Mouse (Mus musculus): ENCODE results near the gene Pip4k2b. TPM values are rescaled to one million over a fixed set of nuclear protein-coding genes. Genes with fewer than 3 reads are reported as not detected.

The Pip4k2b gene
- total and polyA plus RNA-seq, 2 experiments from 2014 or later = 4.6 to 146 TPM

- Histone ChIP-seq H3K4me3 (ENCODE audit: low read depth, low read length) (peak overlapping the region; percentile 25), H3K9me3 (ENCODE audit: low read length) (no peaks in the 10 kb centered on the region), H3K4me2 (ENCODE audit: low read depth) (peak overlapping the region; percentile 71), H3K9ac (peak overlapping the region; percentile 35), H3K27me3 (ENCODE audit: insufficient read depth, low read length) (no peaks in the 10 kb centered on the region), H3K36me3 (ENCODE audit: insufficient read depth) (peaks cover 24% of the 10 kb centered on the region), H3K27ac (ENCODE audit: low read depth, low read length) (peak overlapping the region; percentile 75), H3K4me1 (ENCODE audit: insufficient read depth) (peaks cover 27% of the 10 kb centered on the region)
- ATAC-seq = no peak
- no peak for TF ChIP-seq CTCF (IDR thresholded peaks at IDR 0.05; ENCODE audit: low read depth)
- peak; percentile 58 for DNase-seq
- WGBS = 15% methylated on average over 8 of the region's 9 CpGs
These were observed 48.6 kb downstream of the Pip4k2b start for GRCm38 (mm10) chr11:97695712-97696401.

- whole genome bisulfite sequencing = 13% methylated on average over 17 of the region's 17 CpGs
- TF ChIP-seq CTCF (IDR thresholded peaks at IDR 0.05; ENCODE audit: low read depth) = peak; percentile 9; the same call in 1 of the 2 replicates
- no peaks in the 10 kb centered on the region for H3K27me3 ChIP-seq (ENCODE audit: insufficient read depth, low read length)
- H3K9ac ChIP-seq = peak overlapping the region; percentile 35
- peak overlapping the region; percentile 75 for H3K27ac ChIP-seq (ENCODE audit: low read depth, low read length)
- H3K4me1 ChIP-seq (ENCODE audit: insufficient read depth) = peaks cover 27% of the 10 kb centered on the region
- peak; percentile 83 for DNase-seq
- ATAC-seq = 0 out of 2 replicates have a peak, but pooled peaks have one; percentile 5
- H3K4me3 ChIP-seq (ENCODE audit: low read depth, low read length) = peak overlapping the region; percentile 25
- peak overlapping the region; percentile 71 for H3K4me2 ChIP-seq (ENCODE audit: low read depth)
- no peaks in the 10 kb centered on the region for H3K9me3 ChIP-seq (ENCODE audit: low read length)
- peaks cover 31% of the 10 kb centered on the region for H3K36me3 ChIP-seq (ENCODE audit: insufficient read depth)
These were observed 49.4 kb downstream of the Pip4k2b start for GRCm38 (mm10) chr11:97694921-97695711.

- H3K4me3 ChIP-seq (ENCODE audit: low read depth, low read length) = no peak overlapping the region
- 46% methylated on average over 4 of the region's 4 CpGs for WGBS
- ATAC-seq = no peak
These were observed 50.1 kb downstream of the Pip4k2b start for GRCm38 (mm10) chr11:97694435-97694834.

GRCm38 (mm10) chr11:97689861-97690260, 54.6 kb downstream of the Pip4k2b start:
- H3K27me3 ChIP-seq (ENCODE audit: insufficient read depth, low read length) = no peaks in the 10 kb centered on the region
- H3K9me3 ChIP-seq (ENCODE audit: low read length) = no peaks in the 10 kb centered on the region
- H3K27ac ChIP-seq (ENCODE audit: low read depth, low read length) = no peak overlapping the region
- ATAC-seq (0 out of 2 replicates have a peak, but pooled peaks have one; percentile 25), DNase-seq (peak; percentile 85)
- peaks cover under 1% of the 10 kb centered on the region for H3K4me1 ChIP-seq (ENCODE audit: insufficient read depth)
- H3K9ac ChIP-seq = no peak overlapping the region
- no peak overlapping the region for H3K4me3 ChIP-seq (ENCODE audit: low read depth, low read length)
- 24% methylated on average over 10 of the region's 10 CpGs for WGBS
- H3K4me2 ChIP-seq (ENCODE audit: low read depth) = no peak overlapping the region
- H3K36me3 ChIP-seq (ENCODE audit: insufficient read depth) = peaks cover 44% of the 10 kb centered on the region
- TF ChIP-seq CTCF (IDR thresholded peaks at IDR 0.05; ENCODE audit: low read depth) = peak; percentile 98

More at GRCm38 (mm10) chr11:97694435-97694834, 50.1 kb downstream of the Pip4k2b start:
- Histone ChIP-seq H3K27ac (ENCODE audit: low read depth, low read length) (peak overlapping the region; percentile 75; the same call in 1 of the 2 replicates), H3K27me3 (ENCODE audit: insufficient read depth, low read length) (no peaks in the 10 kb centered on the region), H3K9ac (peak overlapping the region; percentile 35; the same call in 1 of the 2 replicates), H3K4me2 (ENCODE audit: low read depth) (peak overlapping the region; percentile 71), H3K4me1 (ENCODE audit: insufficient read depth) (peaks cover 27% of the 10 kb centered on the region), H3K36me3 (ENCODE audit: insufficient read depth) (peaks cover 34% of the 10 kb centered on the region), H3K9me3 (ENCODE audit: low read length) (no peaks in the 10 kb centered on the region)
- TF ChIP-seq CTCF (IDR thresholded peaks at IDR 0.05; ENCODE audit: low read depth) = no peak
- DNase-seq = no peak

GRCm38 (mm10) chr11:97687061-97687460, 57.4 kb downstream of the Pip4k2b start:
- WGBS = 85% methylated on average over 3 of the region's 3 CpGs
- Histone ChIP-seq H3K27me3 (ENCODE audit: insufficient read depth, low read length) (no peaks in the 10 kb centered on the region), H3K4me1 (ENCODE audit: insufficient read depth) (no peaks in the 10 kb centered on the region), H3K9ac (0 out of 2 replicates have a peak overlapping the region, but pooled peaks have one; percentile 3), H3K4me2 (ENCODE audit: low read depth) (no peak overlapping the region), H3K4me3 (ENCODE audit: low read depth, low read length) (no peak overlapping the region), H3K27ac (ENCODE audit: low read depth, low read length) (no peak overlapping the region), H3K9me3 (ENCODE audit: low read length) (no peaks in the 10 kb centered on the region), H3K36me3 (ENCODE audit: insufficient read depth) (peaks cover 38% of the 10 kb centered on the region)
- ATAC-seq (no peak), DNase-seq (no peak)
- TF ChIP-seq CTCF (IDR thresholded peaks at IDR 0.05; ENCODE audit: low read depth) = no peak

- TF ChIP-seq CTCF (IDR thresholded peaks at IDR 0.05; ENCODE audit: low read depth) = no peak
- H3K4me1 ChIP-seq (ENCODE audit: insufficient read depth) = no peaks in the 10 kb centered on the region
- no peak for ATAC-seq
- H3K4me3 ChIP-seq (ENCODE audit: low read depth, low read length) = no peak overlapping the region
- 77% methylated on average over 11 of the region's 11 CpGs for WGBS
- no peak overlapping the region; the same call in 1 of the 2 replicates for H3K9ac ChIP-seq
- no peak for DNase-seq
- no peaks in the 10 kb centered on the region for H3K9me3 ChIP-seq (ENCODE audit: low read length)
- H3K27me3 ChIP-seq (ENCODE audit: insufficient read depth, low read length) = no peaks in the 10 kb centered on the region
- H3K4me2 ChIP-seq (ENCODE audit: low read depth) = peak overlapping the region; percentile 97
- H3K27ac ChIP-seq (ENCODE audit: low read depth, low read length) = no peak overlapping the region
- peaks cover 38% of the 10 kb centered on the region for H3K36me3 ChIP-seq (ENCODE audit: insufficient read depth)
These were observed 58.1 kb downstream of the Pip4k2b start for GRCm38 (mm10) chr11:97686322-97686908.
